29 mouse cellular contexts compared by ENCODE assay signal in the genomic region with DNA sequence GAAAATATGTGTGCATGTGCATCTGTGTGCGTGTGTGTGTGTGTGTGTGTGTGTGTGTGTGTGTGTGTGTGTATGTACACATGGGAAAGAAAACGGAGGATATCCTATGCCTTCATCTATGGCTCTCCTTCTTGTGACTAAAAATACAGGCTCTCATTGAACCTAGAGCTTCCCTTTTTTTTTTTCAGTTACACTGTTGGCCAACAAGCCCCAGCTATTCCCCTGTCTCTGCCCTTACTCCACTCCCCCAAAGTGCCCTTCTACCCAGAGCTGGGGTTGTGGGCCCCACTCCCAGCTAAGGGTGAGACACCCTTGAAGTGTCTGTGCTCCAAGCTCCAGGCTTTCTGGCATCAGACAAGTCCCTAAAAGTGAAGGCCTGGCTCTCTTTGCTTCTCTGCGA. TPM values are rescaled to one million over a fixed set of nuclear protein-coding genes. Genes with fewer than 3 reads are reported as not detected.
A peak's percentile ranks its signal among the peaks of the same experiment; 100 is the strongest.
DNase-seq lines count a peak whose midpoint lies in the region; ATAC-seq and TF ChIP-seq lines count a peak whose summit lies in the region.
"Had no signal": no experiment of that assay in that cellular context is flagged by ENCODE, and none has a peak within 500 bp of the region (broad histone marks: within the 10 kb centered on the region; RNA-seq: fewer than 3 reads in every experiment).

No protein-coding gene starts in this region.

- DNase-seq in MEL (ENCODE audit: low read depth, low spot score), result no peak
- no peak for DNase-seq in lung, postnatal 25 days (ENCODE audit: low spot score)
- DNase-seq in right cerebral cortex, postnatal 36 days (ENCODE audit: low spot score in 2 of 2), result no peak
- DNase-seq: adrenal gland, adult 2 months; adrenal gland, postnatal 10 days; adrenal gland, postnatal 25 days; cerebellum, adult 11-12 months; cerebellum, adult 2 months; cerebellum, adult 9-10 months; cerebellum, postnatal 10 days; cerebellum, postnatal 25 days; embryo, embryonic 11 days; forebrain, postnatal 0 days had no signal

- no peak for TF ChIP-seq RAD21 in MEL (IDR thresholded peaks at IDR 0.05; ENCODE audit: low read depth, low read length)

- no peaks in the 10 kb centered on the region for H3K79me2 ChIP-seq in MEL (ENCODE audit: control insufficient read depth, insufficient read depth, low read length, poor library complexity)

- WGBS in bone marrow, adult 2 months, result 39% methylated on average over 3 of the region's 3 CpGs

- no peaks in the 10 kb centered on the region for H3K9me3 ChIP-seq in MEL (replicated peaks; ENCODE audit: insufficient read depth, low read length)
- H3K9me3 ChIP-seq: embryonic facial prominence, embryonic 13.5 days; embryonic facial prominence, embryonic 15.5 days; forebrain, embryonic 13.5 days; forebrain, embryonic 15.5 days; G1E had no signal

- TF ChIP-seq POLR2A in MEL (IDR thresholded peaks at IDR 0.05; ENCODE audit: control insufficient read depth in 1 of 2, insufficient read depth in 1 of 2, low read depth in 1 of 2, low read length in 2 of 2, poor library complexity in 1 of 2), result no peak
- TF ChIP-seq POLR2A in bone marrow, adult 2 months (IDR thresholded peaks at IDR 0.05; ENCODE audit: borderline replicate concordance, control insufficient read depth, low read depth, low read length), result no peak

- H3K9ac ChIP-seq in MEL (ENCODE audit: control insufficient read depth, low read depth, low read length, poor library complexity, severe bottlenecking), result no peak overlapping the region
- H3K9ac ChIP-seq: embryonic facial prominence, embryonic 13.5 days; embryonic facial prominence, embryonic 15.5 days; forebrain, embryonic 13.5 days; forebrain, embryonic 15.5 days; forebrain, postnatal 0 days had no signal

- H3K27ac ChIP-seq in MEL (ENCODE audit: control insufficient read depth, low read depth, low read length), result no peak overlapping the region
- H3K27ac ChIP-seq in bone marrow, adult 2 months (ENCODE audit: control insufficient read depth, insufficient read depth, low read depth, low read length, poor library complexity), result peak overlapping the region; percentile 65
- H3K27ac ChIP-seq: embryonic facial prominence, embryonic 13.5 days; embryonic facial prominence, embryonic 15.5 days; forebrain, embryonic 13.5 days; forebrain, embryonic 15.5 days had no signal

- TF ChIP-seq CTCF in MEL (IDR thresholded peaks at IDR 0.05 in 2 of 3, conservative IDR thresholded peaks at IDR 0.05 in 1 of 3; ENCODE audit: control insufficient read depth in 1 of 3, insufficient read depth in 1 of 3, low read depth in 2 of 3, low read length in 3 of 3, poor library complexity in 1 of 3, severe bottlenecking in 1 of 3), result no peak
- no peak for TF ChIP-seq CTCF in bone marrow, adult 2 months (IDR thresholded peaks at IDR 0.05; ENCODE audit: control insufficient read depth, insufficient read depth, low read length)

- peaks cover 0 to 15% of the 10 kb centered on the region in 2 experiments; a peak in 2 of 4 replicates for H3K4me1 ChIP-seq in MEL (ENCODE audit: control insufficient read depth in 1 of 2, insufficient read depth in 2 of 2, low read length in 2 of 2)
- H3K4me1 ChIP-seq in bone marrow, adult 2 months (ENCODE audit: control insufficient read depth, insufficient read depth, low read length), result peaks cover 2% of the 10 kb centered on the region
- H3K4me1 ChIP-seq: embryonic facial prominence, embryonic 13.5 days; embryonic facial prominence, embryonic 15.5 days; forebrain, embryonic 13.5 days; forebrain, embryonic 15.5 days had no signal

- no peak overlapping the region for H3K4me3 ChIP-seq in MEL (ENCODE audit: control insufficient read depth in 1 of 2, insufficient read depth in 1 of 2, low read depth in 2 of 2, low read length in 2 of 2)
- H3K4me3 ChIP-seq in bone marrow, adult 2 months (replicated peaks; ENCODE audit: control insufficient read depth, low read depth, low read length), result no peak overlapping the region
- H3K4me3 ChIP-seq: embryonic facial prominence, embryonic 13.5 days; embryonic facial prominence, embryonic 15.5 days; erythroblast, embryonic 14.5 days; forebrain, embryonic 13.5 days; forebrain, embryonic 15.5 days had no signal

- peak; percentile 71 for ATAC-seq in granulocyte monocyte progenitor cell, adult 5-6 weeks (replicated peaks; ENCODE audit: poor library complexity, severe bottlenecking)
- ATAC-seq in megakaryocyte progenitor cell, adult 5-6 weeks (replicated peaks; ENCODE audit: poor library complexity), result peak; percentile 42
- ATAC-seq in CD4-positive, CD25-positive, alpha-beta regulatory T cell, adult 4 months, result no peak
- no peak for ATAC-seq in erythroid progenitor cell, adult 5-6 weeks (replicated peaks; ENCODE audit: low FRiP score, poor library complexity, severe bottlenecking)
- ATAC-seq: forebrain, embryonic 13.5 days; forebrain, embryonic 15.5 days; forebrain, postnatal 0 days had no signal

- H3K27me3 ChIP-seq in MEL (ENCODE audit: control insufficient read depth in 1 of 2, insufficient read depth in 2 of 2, low read length in 2 of 2), result peaks cover 0 to 2% of the 10 kb centered on the region in 2 experiments; a peak in 2 of 4 replicates
- H3K27me3 ChIP-seq: CH12.LX; embryonic facial prominence, embryonic 13.5 days; embryonic facial prominence, embryonic 15.5 days; forebrain, embryonic 13.5 days; forebrain, embryonic 15.5 days had no signal

- H3K36me3 ChIP-seq in MEL (ENCODE audit: control insufficient read depth in 1 of 2, insufficient read depth in 2 of 2, low read length in 2 of 2), result no peaks in the 10 kb centered on the region
- H3K36me3 ChIP-seq: embryonic facial prominence, embryonic 13.5 days; embryonic facial prominence, embryonic 15.5 days; forebrain, embryonic 15.5 days; G1E had no signal

- TF ChIP-seq EP300 in MEL (IDR thresholded peaks at IDR 0.05; ENCODE audit: low read depth in 1 of 2, low read length in 2 of 2), result no peak

RNA-seq across cellular contexts. Expression of gene Plet1, which starts 8.6 kb away (rescaled TPM):
- total RNA-seq in MEL (2012; rRNA removed), result 0.12 and 0.16 TPM in 2 replicates
- polyA plus RNA-seq in MEL (2012; ENCODE audit: insufficient read depth in 1 of 2, insufficient read length in 2 of 2, low read depth in 1 of 2, low replicate concordance in 2 of 2, missing spikeins in 1 of 2), result under 1 TPM in 1 of 2 experiments, not detected in 1; 0.81 TPM
- polyA plus RNA-seq in bone marrow, adult 2 months (2011; ENCODE audit: insufficient read depth, insufficient read length, low replicate concordance, missing spikeins), result 1.5 TPM in 1 of 2 replicates, not detected in the other
- 5.2 TPM in 1 of 2 replicates, not detected in the other for total RNA-seq in granulocyte monocyte progenitor cell, adult 5-6 weeks (2014; fragmentation: Nextera tagmentation)
- total RNA-seq in granulocyte monocyte progenitor cell, adult 5-6 weeks (2017), result not detected in 2 replicates
- total RNA-seq in megakaryocyte progenitor cell, adult 5-6 weeks (2015), result 0.35 TPM in 1 of 2 replicates, not detected in the other
- total RNA-seq in megakaryocyte progenitor cell, adult 5-6 weeks (2017), result 0.51 and 0.54 TPM in 2 replicates
- under 1 TPM in 1 of 2 experiments, not detected in 1; 0.48 TPM for polyA plus RNA-seq in CD4-positive, CD25-positive, alpha-beta regulatory T cell, adult 4 months (2017; shearing (Covaris generic))
- not detected in 2 replicates for total RNA-seq in erythroid progenitor cell, adult 5-6 weeks (2015; ENCODE audit: low replicate concordance)
- total RNA-seq in erythroid progenitor cell, adult 5-6 weeks (2017; ENCODE audit: low replicate concordance), result not detected in 2 replicates
- total RNA-seq: forebrain, postnatal 0 days; G1E had no signal
- polyA plus RNA-seq: adrenal gland, adult 2 months; erythroblast, embryonic 14.5 days; forebrain, embryonic 11.5 days; forebrain, embryonic 13.5 days; forebrain, embryonic 15.5 days had no signal

RNA-seq across cellular contexts. Expression of gene Pts, which starts 25.6 kb away (rescaled TPM):
- total RNA-seq in MEL (2012; rRNA removed), result 24.4 and 24.6 TPM in 2 replicates
- 10 to 100 TPM in 1 of 2 experiments, not detected in 1; 24.6 TPM for polyA plus RNA-seq in MEL (2012; ENCODE audit: insufficient read depth in 1 of 2, insufficient read length in 2 of 2, low read depth in 1 of 2, low replicate concordance in 2 of 2, missing spikeins in 1 of 2)
- polyA plus RNA-seq in bone marrow, adult 2 months (2011; ENCODE audit: insufficient read depth, insufficient read length, low replicate concordance, missing spikeins), result 14.5 and 35.7 TPM in 2 replicates
- total RNA-seq in granulocyte monocyte progenitor cell, adult 5-6 weeks (2014; fragmentation: Nextera tagmentation), result 107 and 145 TPM in 2 replicates
- total RNA-seq in granulocyte monocyte progenitor cell, adult 5-6 weeks (2017), result 77.5 and 108 TPM in 2 replicates
- 107 and 121 TPM in 2 replicates for total RNA-seq in megakaryocyte progenitor cell, adult 5-6 weeks (2015)
- total RNA-seq in megakaryocyte progenitor cell, adult 5-6 weeks (2017), result 54.6 and 63.6 TPM in 2 replicates
- polyA plus RNA-seq in CD4-positive, CD25-positive, alpha-beta regulatory T cell, adult 4 months (2017; shearing (Covaris generic)), result 100 to 1,000 TPM; 104 to 120 TPM
- total RNA-seq in erythroid progenitor cell, adult 5-6 weeks (2015; ENCODE audit: low replicate concordance), result 37.3 and 40.0 TPM in 2 replicates
- 3.7 and 17.7 TPM in 2 replicates for total RNA-seq in erythroid progenitor cell, adult 5-6 weeks (2017; ENCODE audit: low replicate concordance)

RNA-seq across cellular contexts. Expression of gene Il18, which starts 51.7 kb away (rescaled TPM):
- not detected in 2 replicates for total RNA-seq in MEL (2012; rRNA removed)
- polyA plus RNA-seq in MEL (2012; ENCODE audit: insufficient read depth in 1 of 2, insufficient read length in 2 of 2, low read depth in 1 of 2, low replicate concordance in 2 of 2, missing spikeins in 1 of 2), result not detected
- 11.9 and 18.4 TPM in 2 replicates for polyA plus RNA-seq in bone marrow, adult 2 months (2011; ENCODE audit: insufficient read depth, insufficient read length, low replicate concordance, missing spikeins)
- total RNA-seq in granulocyte monocyte progenitor cell, adult 5-6 weeks (2014; fragmentation: Nextera tagmentation), result 1.0 and 4.5 TPM in 2 replicates
- total RNA-seq in granulocyte monocyte progenitor cell, adult 5-6 weeks (2017), result 2.6 and 4.2 TPM in 2 replicates
- total RNA-seq in megakaryocyte progenitor cell, adult 5-6 weeks (2015), result 2.9 and 5.0 TPM in 2 replicates
- 0.37 and 1.5 TPM in 2 replicates for total RNA-seq in megakaryocyte progenitor cell, adult 5-6 weeks (2017)
- 1 to 10 TPM; 6.1 to 7.4 TPM for polyA plus RNA-seq in CD4-positive, CD25-positive, alpha-beta regulatory T cell, adult 4 months (2017; shearing (Covaris generic))
- total RNA-seq in erythroid progenitor cell, adult 5-6 weeks (2015; ENCODE audit: low replicate concordance), result 10.8 and 13.8 TPM in 2 replicates
- total RNA-seq in erythroid progenitor cell, adult 5-6 weeks (2017; ENCODE audit: low replicate concordance), result 1.1 and 11.3 TPM in 2 replicates
- total RNA-seq: G1E had no signal
- polyA plus RNA-seq: erythroblast, embryonic 14.5 days; G1E had no signal

RNA-seq across cellular contexts. Expression of gene Bco2, which starts 52.0 kb away (rescaled TPM):
- 0.07 TPM in 1 of 2 replicates, not detected in the other for total RNA-seq in MEL (2012; rRNA removed)
- under 1 TPM in 1 of 2 experiments, not detected in 1; 0.07 TPM for polyA plus RNA-seq in MEL (2012; ENCODE audit: insufficient read depth in 1 of 2, insufficient read length in 2 of 2, low read depth in 1 of 2, low replicate concordance in 2 of 2, missing spikeins in 1 of 2)
- 1.1 and 1.9 TPM in 2 replicates for polyA plus RNA-seq in bone marrow, adult 2 months (2011; ENCODE audit: insufficient read depth, insufficient read length, low replicate concordance, missing spikeins)
- total RNA-seq in granulocyte monocyte progenitor cell, adult 5-6 weeks (2014; fragmentation: Nextera tagmentation), result not detected in 2 replicates
- 0.62 and 1.0 TPM in 2 replicates for total RNA-seq in granulocyte monocyte progenitor cell, adult 5-6 weeks (2017)
- total RNA-seq in megakaryocyte progenitor cell, adult 5-6 weeks (2015), result 0.35 and 1.2 TPM in 2 replicates
- total RNA-seq in megakaryocyte progenitor cell, adult 5-6 weeks (2017), result 0.21 and 0.61 TPM in 2 replicates
- 1 to 10 TPM in 1 of 2 experiments, under 1 TPM in 1; 0.15 to 2.1 TPM for polyA plus RNA-seq in CD4-positive, CD25-positive, alpha-beta regulatory T cell, adult 4 months (2017; shearing (Covaris generic))
- not detected in 2 replicates for total RNA-seq in erythroid progenitor cell, adult 5-6 weeks (2015; ENCODE audit: low replicate concordance)
- not detected in 2 replicates for total RNA-seq in erythroid progenitor cell, adult 5-6 weeks (2017; ENCODE audit: low replicate concordance)
- polyA plus RNA-seq: erythroblast, embryonic 14.5 days; G1E had no signal

RNA-seq across cellular contexts. Expression of gene Tex12, which starts 58.2 kb away (rescaled TPM):
- not detected in 2 replicates for total RNA-seq in MEL (2012; rRNA removed)
- not detected for polyA plus RNA-seq in MEL (2012; ENCODE audit: insufficient read depth in 1 of 2, insufficient read length in 2 of 2, low read depth in 1 of 2, low replicate concordance in 2 of 2, missing spikeins in 1 of 2)
- not detected in 2 replicates for polyA plus RNA-seq in bone marrow, adult 2 months (2011; ENCODE audit: insufficient read depth, insufficient read length, low replicate concordance, missing spikeins)
- not detected in 2 replicates for total RNA-seq in granulocyte monocyte progenitor cell, adult 5-6 weeks (2014; fragmentation: Nextera tagmentation)
- not detected in 2 replicates for total RNA-seq in granulocyte monocyte progenitor cell, adult 5-6 weeks (2017)
- not detected in 2 replicates for total RNA-seq in megakaryocyte progenitor cell, adult 5-6 weeks (2015)
- not detected in 2 replicates for total RNA-seq in megakaryocyte progenitor cell, adult 5-6 weeks (2017)
- not detected for polyA plus RNA-seq in CD4-positive, CD25-positive, alpha-beta regulatory T cell, adult 4 months (2017; shearing (Covaris generic))
- total RNA-seq in erythroid progenitor cell, adult 5-6 weeks (2015; ENCODE audit: low replicate concordance), result not detected in 2 replicates
- not detected in 2 replicates for total RNA-seq in erythroid progenitor cell, adult 5-6 weeks (2017; ENCODE audit: low replicate concordance)
- total RNA-seq: adrenal gland, adult 2 months; adrenal gland, postnatal 10 days; adrenal gland, postnatal 25 days; adrenal gland, postnatal 4 days; CH12.LX; forebrain, postnatal 0 days; G1E had no signal
- polyA plus RNA-seq: adrenal gland, adult 2 months; C2C12; cerebellum, adult 2 months; embryonic facial prominence, embryonic 11.5 days; embryonic facial prominence, embryonic 13.5 days; embryonic facial prominence, embryonic 15.5 days; erythroblast, embryonic 14.5 days; forebrain, embryonic 11.5 days; forebrain, embryonic 13.5 days; G1E had no signal

Comparison
In these comparisons a context has a peak if more than half of its experiments do, and no peak if none do; other contexts are left out.
1. ATAC-seq: peak in granulocyte monocyte progenitor cell, adult 5-6 weeks (single experiment) and megakaryocyte progenitor cell, adult 5-6 weeks (single experiment); none in CD4-positive, CD25-positive, alpha-beta regulatory T cell, adult 4 months (single experiment) and erythroid progenitor cell, adult 5-6 weeks (single experiment).